Mouse (Mus musculus): ENCODE measurements around the gene Slc9a8.

Slc9a8 gene

GRCm38 (mm10) chr2:167414461-167414860 is 7.1 kb upstream of the Slc9a8 start:
- DNase-seq (ENCODE audit: low read depth, low spot score): no peak

- no peak for DNase-seq (ENCODE audit: low read depth, low spot score)
Observed at GRCm38 (mm10) chr2:167415970-167416563, 5.4 kb upstream of the Slc9a8 start.

GRCm38 (mm10) chr2:167417048-167417447 is 4.5 kb upstream of the Slc9a8 start:
- DNase-seq (ENCODE audit: low read depth, low spot score): no peak

- DNase-seq (ENCODE audit: low read depth, low spot score): no peak
Observed at GRCm38 (mm10) chr2:167417694-167418093, 3.8 kb upstream of the Slc9a8 start.

DNA sequence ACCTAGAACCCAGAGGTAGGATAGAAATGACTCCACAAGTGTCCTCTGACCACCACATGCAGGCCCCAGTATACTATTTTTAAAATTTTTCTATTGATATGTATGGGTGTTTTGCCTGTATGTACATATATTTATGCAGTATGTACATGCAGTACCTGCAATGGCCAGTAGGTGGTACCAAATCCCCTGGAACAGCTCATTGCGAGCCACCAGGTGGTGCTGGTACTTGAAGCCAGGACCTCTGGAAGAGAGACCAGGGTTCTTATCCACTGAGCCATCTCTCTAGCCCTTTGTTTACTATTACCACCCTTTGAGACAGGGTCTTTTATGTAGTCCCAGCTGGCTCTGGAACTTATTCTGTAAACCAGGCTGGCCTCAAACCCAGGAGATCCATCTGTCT is 2.3 kb upstream of the Slc9a8 start:
- DNase-seq (ENCODE audit: low read depth, low spot score): no peak

GRCm38 (mm10) chr2:167420811-167421241 is 686 bp upstream of the Slc9a8 start:
- no peak for DNase-seq (ENCODE audit: low read depth, low spot score)

GRCm38 (mm10) chr2:167422150-167422470 is 598 bp downstream of the Slc9a8 start:
- DNase-seq (ENCODE audit: low read depth, low spot score): no peak

GRCm38 (mm10) chr2:167423031-167423611 is 1.6 kb downstream of the Slc9a8 start:
- no peak for DNase-seq (ENCODE audit: low read depth, low spot score)

- no peak for DNase-seq (ENCODE audit: low read depth, low spot score)
Observed at GRCm38 (mm10) chr2:167424040-167424439, 2.5 kb downstream of the Slc9a8 start.

GRCm38 (mm10) chr2:167424516-167424915 is 3.0 kb downstream of the Slc9a8 start:
- no peak for DNase-seq (ENCODE audit: low read depth, low spot score)

DNA sequence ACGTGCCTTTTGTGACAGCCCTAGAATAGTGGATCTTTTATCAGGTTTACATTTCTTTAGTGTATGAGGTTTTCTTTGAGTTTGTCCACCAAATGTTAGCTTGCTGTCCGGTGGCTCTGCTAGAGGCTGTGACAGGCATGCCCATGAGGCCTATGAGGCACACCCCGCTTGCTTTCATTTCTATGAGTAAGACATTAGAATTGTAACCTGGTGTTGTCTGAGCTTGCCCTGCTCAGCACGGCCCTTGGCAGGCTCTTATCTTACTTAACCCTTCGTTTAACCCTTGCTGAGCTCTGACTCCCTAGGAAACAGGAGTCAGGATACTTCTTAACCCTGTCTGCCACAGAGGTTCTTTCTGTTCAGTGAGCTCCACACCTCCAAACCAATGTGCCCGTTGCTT is 3.9 kb downstream of the Slc9a8 start:
- DNase-seq (ENCODE audit: low read depth, low spot score): no peak

GRCm38 (mm10) chr2:167429596-167429995 is 8.1 kb downstream of the Slc9a8 start:
- DNase-seq (ENCODE audit: low read depth, low spot score): no peak

DNA sequence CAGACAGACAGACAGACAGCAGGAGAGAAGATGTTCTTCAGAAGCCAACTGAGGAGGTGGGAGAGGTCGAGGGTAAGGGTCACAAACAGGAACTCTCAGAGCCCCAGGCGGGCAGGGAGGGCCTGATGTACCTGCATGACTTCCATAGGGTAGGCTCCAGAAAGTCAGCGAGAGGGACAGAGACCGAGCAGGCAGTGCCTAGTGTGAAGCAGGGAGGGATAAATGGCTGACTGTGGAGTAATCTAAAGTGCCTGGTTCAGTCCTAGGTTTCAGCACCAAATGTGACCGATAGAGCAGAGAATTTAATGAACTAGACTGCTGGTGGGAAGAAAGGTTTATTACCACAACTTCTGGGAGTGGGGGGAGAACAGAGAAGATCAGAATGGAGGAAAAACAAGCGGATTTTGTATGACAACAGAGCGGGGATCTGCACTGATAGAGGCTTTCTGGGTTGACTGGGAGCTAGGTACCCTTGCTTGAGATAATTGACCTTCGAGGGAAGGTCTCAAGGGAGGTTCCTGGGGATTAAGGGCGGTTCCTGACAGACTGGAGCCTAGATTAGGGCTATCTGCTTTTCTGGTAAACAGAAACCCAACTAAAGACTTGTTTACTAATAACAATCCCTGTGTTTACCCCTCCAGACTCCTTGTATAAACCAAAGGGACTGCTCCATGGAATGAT is 9.4 kb downstream of the Slc9a8 start:
- DNase-seq (ENCODE audit: low read depth, low spot score): no peak

DNA sequence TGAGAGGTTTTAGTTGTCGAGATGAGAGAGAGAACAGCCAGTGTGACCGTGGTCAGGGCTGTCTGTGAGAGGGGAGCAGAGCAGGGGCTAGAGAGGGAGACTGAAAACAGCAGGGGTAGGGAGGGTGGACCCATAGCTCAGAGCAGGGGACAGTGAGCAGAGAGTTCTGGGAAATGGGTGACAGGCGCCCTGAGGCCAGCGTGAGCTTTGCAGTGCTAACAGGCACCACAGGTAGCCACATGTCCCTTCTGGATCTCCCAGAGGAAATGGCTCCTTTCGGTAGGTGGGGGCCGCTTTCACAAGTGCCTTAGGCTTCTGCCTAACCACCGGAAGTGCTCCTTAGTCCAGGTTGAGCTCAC is 9.9 kb downstream of the Slc9a8 start:
- DNase-seq (ENCODE audit: low read depth, low spot score): no peak

DNA sequence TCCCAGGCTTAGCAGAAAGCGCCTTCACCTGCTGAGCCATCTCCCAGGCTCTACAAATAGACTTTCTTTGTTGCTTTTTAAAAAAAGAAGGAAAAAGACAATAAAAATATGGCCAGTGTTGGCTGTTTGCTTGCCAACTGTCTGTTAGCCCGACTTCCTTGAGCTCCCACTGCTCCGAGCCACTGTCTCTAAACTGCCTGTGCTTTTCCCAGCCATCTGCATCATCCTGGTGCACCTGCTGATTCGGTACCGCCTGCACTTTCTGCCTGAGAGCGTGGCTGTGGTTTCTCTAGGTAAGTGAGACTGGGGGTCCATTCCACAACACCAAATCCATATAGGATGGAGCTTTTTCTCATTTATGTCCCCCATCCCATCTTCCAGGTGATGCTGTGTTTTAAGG is 13.1 kb downstream of the Slc9a8 start:
- no peak for DNase-seq (ENCODE audit: low read depth, low spot score)

DNA sequence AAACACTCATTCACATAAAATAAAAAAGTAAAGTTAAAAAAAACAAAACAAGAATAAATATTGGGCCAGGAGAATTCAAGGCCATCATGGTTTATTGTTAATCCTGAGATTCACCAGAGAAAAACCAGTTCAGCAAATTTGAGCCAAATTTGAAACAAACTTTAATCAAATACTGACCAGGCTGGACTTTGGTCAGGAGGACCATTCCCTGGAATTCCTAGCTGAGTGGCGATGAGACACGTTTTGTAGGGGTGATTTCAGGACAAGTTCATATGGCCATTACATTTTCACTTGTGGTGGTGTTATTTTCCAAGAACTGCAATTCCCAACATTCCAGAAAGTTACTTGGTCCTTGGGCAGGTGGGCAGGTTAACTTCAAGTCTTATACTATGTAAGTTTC is 14.1 kb downstream of the Slc9a8 start:
- no peak for DNase-seq (ENCODE audit: low read depth, low spot score)

GRCm38 (mm10) chr2:167436371-167436770 is 14.9 kb downstream of the Slc9a8 start:
- no peak for DNase-seq (ENCODE audit: low read depth, low spot score)

GRCm38 (mm10) chr2:167439422-167439821 is 17.9 kb downstream of the Slc9a8 start:
- DNase-seq (ENCODE audit: low read depth, low spot score): no peak

- DNase-seq (ENCODE audit: low read depth, low spot score): no peak
Observed at GRCm38 (mm10) chr2:167443411-167444193, 22.1 kb downstream of the Slc9a8 start.

GRCm38 (mm10) chr2:167445911-167446780 is 24.6 kb downstream of the Slc9a8 start:
- no peak for DNase-seq (ENCODE audit: low read depth, low spot score)

DNA sequence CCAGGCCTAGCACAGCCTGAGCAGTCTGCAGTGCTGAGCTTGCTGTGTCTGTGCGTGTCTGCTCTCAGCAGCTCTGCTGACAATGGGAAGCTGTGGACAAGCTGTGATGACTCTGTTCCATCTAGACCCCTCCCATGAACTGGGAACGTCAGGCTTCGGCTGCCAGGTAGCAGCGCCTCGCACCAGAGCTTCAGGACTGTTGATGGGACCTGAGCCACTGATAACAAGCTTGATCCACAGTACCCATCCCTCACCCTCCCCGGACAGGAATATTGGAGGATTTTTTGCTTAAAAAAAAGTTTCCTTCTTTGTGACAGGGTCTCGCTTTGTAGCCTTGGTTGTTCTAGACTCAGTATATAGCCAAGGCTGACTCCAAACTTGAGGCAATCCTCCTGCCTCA is 25.7 kb downstream of the Slc9a8 start:
- DNase-seq (ENCODE audit: low read depth, low spot score): no peak

GRCm38 (mm10) chr2:167447629-167448028 is 26.1 kb downstream of the Slc9a8 start:
- DNase-seq (ENCODE audit: low read depth, low spot score): no peak

Data from WW6 (cell line).